Mouse (Mus musculus) midbrain, embryonic 11.5 days (tissue): Measurements from ENCODE around the gene Fmnl1. TPM values are rescaled to one million over a fixed set of nuclear protein-coding genes. Genes with fewer than 3 reads are reported as not detected.

Experiments
- ATAC-seq: fragments of 200-750 bp; cut with Nextera tagmentation; 2 replicates; pipeline ENCODE4 v1.8.0; 2017; ENCODE audit warnings: moderate TSS enrichment, moderate library complexity; ENCODE audit not compliant: low FRiP score
- DNase-seq: peaks from one replicate; pipeline ENCODE4 v3.0.0; 2015; ENCODE audit warnings: low spot score; ENCODE audit errors: missing footprints
- H3K27ac ChIP-seq: fragments of 300-500 bp; sonication (generic); 2 replicates; pipeline ENCODE4 v1.5.1; 2014; ENCODE audit warnings: low read depth, low read length
- H3K27me3 ChIP-seq: fragments of 300-500 bp; sonication (generic); 2 replicates; pipeline ENCODE4 v1.6.1; 2014; ENCODE audit warnings: mild to moderate bottlenecking, low read length, moderate library complexity, mixed read lengths; ENCODE audit not compliant: control insufficient read depth, insufficient read depth
- H3K36me3 ChIP-seq: fragments of 300-500 bp; sonication (generic); 2 replicates; pipeline ENCODE4 v1.6.1; 2014; ENCODE audit warnings: mild to moderate bottlenecking, low read length, moderate library complexity, mixed read lengths; ENCODE audit not compliant: control insufficient read depth, insufficient read depth
- H3K4me1 ChIP-seq: fragments of 300-500 bp; sonication (generic); 2 replicates; pipeline ENCODE4 v1.6.1; 2014; ENCODE audit warnings: low read length; ENCODE audit not compliant: control insufficient read depth, insufficient read depth
- H3K4me2 ChIP-seq: fragments of 300-500 bp; sonication (generic); 2 replicates; pipeline ENCODE4 v1.6.1; 2014; ENCODE audit warnings: mild to moderate bottlenecking, moderate library complexity
- H3K4me3 ChIP-seq: fragments of 300-500 bp; sonication (generic); 2 replicates; pipeline ENCODE4 v1.5.1; 2014; ENCODE audit warnings: low read depth, low read length
- H3K9ac ChIP-seq: fragments of 300-500 bp; sonication (generic); 2 replicates; pipeline ENCODE4 v1.6.1; 2014; ENCODE audit warnings: low read length
- H3K9me3 ChIP-seq: fragments of 300-500 bp; sonication (generic); 2 replicates; pipeline ENCODE4 v1.6.1; 2016; ENCODE audit warnings: low read length; ENCODE audit not compliant: control insufficient read depth
- WGBS: fragments of 180-500 bp; shearing (Covaris S2); extraction: QIAGEN DNeasy Blood & Tissue Kit; methylation state at CpG from one replicate; pipeline ENCODE4 v1.1.7; 2014; 5-methylcytosine and 5-hydroxymethylcytosine counted together
- polyA plus RNA-seq: library from polyadenylated mRNA; unstranded; fragments of >200 nt; fragmentation: Nextera tagmentation; extraction: Ambion mirVana; gene quantifications from 2 replicates; pipeline ENCODE4 v1.2.1, GENCODE M21; 2014

Fmnl1 gene
- polyA plus RNA-seq, 1 experiment from 2014 or later, result 0.87 TPM

DNA sequence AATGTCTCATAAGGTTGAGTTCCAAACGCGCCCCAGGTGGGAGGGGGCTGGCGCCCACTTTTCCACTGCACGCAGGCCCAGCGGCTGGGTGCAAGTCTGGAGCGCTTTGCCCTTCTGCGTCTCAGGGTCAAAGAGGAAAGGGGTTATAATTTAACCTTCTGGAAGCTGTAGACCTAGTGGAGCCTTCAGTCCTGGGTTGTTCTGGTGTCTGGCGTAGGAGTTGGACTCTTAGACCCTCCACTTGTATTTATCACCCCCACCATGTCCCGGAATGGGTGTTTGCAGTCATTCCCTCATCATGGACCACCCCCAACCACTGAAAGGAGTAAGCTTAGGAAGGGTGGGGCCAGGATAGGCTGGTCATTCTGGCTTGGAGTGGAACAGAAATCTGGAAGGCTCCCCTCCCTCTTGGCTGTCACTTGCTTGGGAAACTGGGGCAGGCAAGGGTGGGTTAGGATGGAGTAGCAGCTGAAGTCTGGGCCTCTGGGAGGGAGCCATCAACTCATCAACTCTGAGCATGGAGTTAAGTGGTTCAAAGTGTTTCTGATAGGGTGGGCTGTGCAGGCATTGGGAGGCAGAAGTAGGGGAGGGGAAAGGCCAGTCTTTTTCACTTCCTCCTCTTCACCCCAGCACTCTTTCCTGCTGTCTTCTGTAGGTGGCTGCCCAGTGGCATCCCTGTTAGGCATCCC lies 940 bp downstream of the Fmnl1 start:
- 50% methylated on average over 9 of the region's 9 CpGs for WGBS
- Histone ChIP-seq H3K27ac (no peak overlapping the region), H3K4me2 (no peak overlapping the region), H3K4me1 (no peaks in the 10 kb centered on the region; the same call in 1 of the 2 replicates), H3K27me3 (peaks cover 38% of the 10 kb centered on the region), H3K4me3 (no peak overlapping the region; the same call in 1 of the 2 replicates), H3K9ac (no peak overlapping the region), H3K9me3 (no peaks in the 10 kb centered on the region), H3K36me3 (no peaks in the 10 kb centered on the region)
- ATAC-seq (no peak), DNase-seq (no peak)

- H3K9ac ChIP-seq, result no peak overlapping the region
- H3K4me1 ChIP-seq, result no peaks in the 10 kb centered on the region; the same call in 1 of the 2 replicates
- H3K27me3 ChIP-seq, result peaks cover 38% of the 10 kb centered on the region
- 74% methylated on average over 6 of the region's 6 CpGs for WGBS
- no peaks in the 10 kb centered on the region for H3K9me3 ChIP-seq
- no peaks in the 10 kb centered on the region for H3K36me3 ChIP-seq
- no peak overlapping the region for H3K27ac ChIP-seq
- H3K4me2 ChIP-seq, result no peak overlapping the region
- DNase-seq (no peak), ATAC-seq (no peak)
- no peak overlapping the region for H3K4me3 ChIP-seq
Observed at GRCm38 (mm10) chr11:103172392-103173040, 1.6 kb downstream of the Fmnl1 start.

DNA sequence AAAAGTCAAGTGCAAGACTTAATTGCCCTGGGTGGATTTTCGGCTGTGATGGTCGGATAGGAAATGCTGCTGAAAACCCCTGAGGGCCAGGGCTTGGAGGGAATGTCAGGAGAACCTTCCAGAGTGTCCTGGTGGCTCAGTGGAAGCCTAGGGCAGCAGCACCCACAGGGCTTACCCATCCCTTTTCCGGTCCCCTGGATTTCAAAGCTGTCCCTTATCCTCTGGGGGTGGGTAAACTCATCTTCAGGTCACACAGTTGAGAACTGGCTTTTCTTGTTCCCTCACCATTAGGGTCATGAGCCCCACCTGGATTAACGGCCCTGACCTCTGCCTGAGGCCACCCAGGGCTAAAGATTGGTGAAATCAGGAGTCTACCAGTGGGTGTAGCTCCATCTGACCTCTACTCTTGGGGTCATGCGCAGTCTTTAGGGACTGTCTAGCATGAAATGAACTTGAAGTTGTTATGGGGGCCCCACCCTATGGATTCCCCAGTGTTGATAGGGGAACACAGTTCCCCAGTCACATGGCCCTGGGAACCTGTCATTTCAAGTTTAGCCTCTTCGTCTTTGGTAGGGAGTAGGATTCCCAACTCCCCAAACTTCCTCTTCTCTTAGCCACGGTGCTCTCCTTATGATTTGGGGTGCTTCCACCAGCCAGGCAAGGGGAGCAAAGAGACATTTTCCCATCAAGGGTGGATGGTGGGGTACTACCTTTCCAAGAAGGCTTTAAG lies 2.3 kb downstream of the Fmnl1 start:
- Histone ChIP-seq H3K36me3 (no peaks in the 10 kb centered on the region), H3K9ac (no peak overlapping the region), H3K9me3 (no peaks in the 10 kb centered on the region), H3K4me1 (no peaks in the 10 kb centered on the region; the same call in 1 of the 2 replicates), H3K4me3 (no peak overlapping the region), H3K4me2 (no peak overlapping the region), H3K27me3 (peaks cover 38% of the 10 kb centered on the region), H3K27ac (no peak overlapping the region)
- DNase-seq, result no peak
- ATAC-seq, result no peak
- WGBS, result 88% methylated on average over 7 of the region's 7 CpGs

DNA sequence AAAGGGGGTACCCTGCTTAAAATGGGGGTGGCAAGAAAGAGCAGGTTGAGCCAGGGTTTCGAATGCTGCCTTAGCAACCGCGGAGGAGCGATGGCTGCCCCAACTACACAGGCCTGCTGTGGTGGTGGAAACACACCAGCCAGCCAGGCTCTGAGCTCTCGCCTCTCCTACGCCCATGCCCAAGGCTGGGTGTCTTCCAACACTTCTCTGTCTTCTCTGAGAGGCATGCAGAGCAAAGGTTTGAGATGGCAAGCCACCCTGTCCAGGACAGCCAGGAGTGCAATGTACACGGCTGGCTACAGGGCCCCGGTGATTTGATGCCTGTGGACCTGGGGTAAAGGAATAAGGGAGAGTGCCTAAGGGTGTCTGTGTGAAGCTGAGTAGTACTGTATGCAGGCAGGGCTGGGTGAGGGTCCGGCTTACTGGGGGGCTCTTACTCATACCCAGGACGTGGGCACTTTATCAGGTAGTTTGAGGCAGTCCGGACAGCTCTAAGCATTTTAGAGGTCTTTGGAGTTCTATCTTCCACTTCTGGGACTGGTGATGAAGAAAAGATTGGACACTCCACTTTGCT lies 3.0 kb downstream of the Fmnl1 start:
- H3K27me3 ChIP-seq, result peaks cover 38% of the 10 kb centered on the region

GRCm38 (mm10) chr11:103174411-103174832 lies 3.5 kb downstream of the Fmnl1 start:
- no peak overlapping the region for H3K27ac ChIP-seq
- H3K4me2 ChIP-seq, result no peak overlapping the region
- WGBS, result 73% methylated on average over 5 of the region's 5 CpGs
- H3K36me3 ChIP-seq, result no peaks in the 10 kb centered on the region
- no peaks in the 10 kb centered on the region for H3K9me3 ChIP-seq
- no peak overlapping the region for H3K4me3 ChIP-seq
- no peak overlapping the region for H3K9ac ChIP-seq
- DNase-seq, result no peak
- no peak for ATAC-seq
- H3K4me1 ChIP-seq, result no peaks in the 10 kb centered on the region; the same call in 1 of the 2 replicates
- peaks cover 32% of the 10 kb centered on the region for H3K27me3 ChIP-seq

More for the DNA sequence above, 3.0 kb downstream of the Fmnl1 start:
- ATAC-seq (no peak), DNase-seq (no peak)
- Histone ChIP-seq H3K4me1 (no peaks in the 10 kb centered on the region; the same call in 1 of the 2 replicates), H3K4me2 (no peak overlapping the region), H3K4me3 (no peak overlapping the region), H3K36me3 (no peaks in the 10 kb centered on the region), H3K27ac (no peak overlapping the region), H3K9me3 (no peaks in the 10 kb centered on the region), H3K9ac (no peak overlapping the region)
- WGBS, result 92% methylated on average over 11 of the region's 11 CpGs

- no peak for DNase-seq
- no peak overlapping the region for H3K9ac ChIP-seq
- no peak overlapping the region for H3K27ac ChIP-seq
- 65% methylated on average over 8 of the region's 8 CpGs for WGBS
- peaks cover 27% of the 10 kb centered on the region for H3K27me3 ChIP-seq
- no peak for ATAC-seq
- H3K9me3 ChIP-seq, result no peaks in the 10 kb centered on the region
- no peak overlapping the region for H3K4me3 ChIP-seq
- no peaks in the 10 kb centered on the region for H3K36me3 ChIP-seq
- H3K4me2 ChIP-seq, result no peak overlapping the region
- H3K4me1 ChIP-seq, result no peaks in the 10 kb centered on the region; the same call in 1 of the 2 replicates
Observed at GRCm38 (mm10) chr11:103174891-103175391, 4.0 kb downstream of the Fmnl1 start.

DNA sequence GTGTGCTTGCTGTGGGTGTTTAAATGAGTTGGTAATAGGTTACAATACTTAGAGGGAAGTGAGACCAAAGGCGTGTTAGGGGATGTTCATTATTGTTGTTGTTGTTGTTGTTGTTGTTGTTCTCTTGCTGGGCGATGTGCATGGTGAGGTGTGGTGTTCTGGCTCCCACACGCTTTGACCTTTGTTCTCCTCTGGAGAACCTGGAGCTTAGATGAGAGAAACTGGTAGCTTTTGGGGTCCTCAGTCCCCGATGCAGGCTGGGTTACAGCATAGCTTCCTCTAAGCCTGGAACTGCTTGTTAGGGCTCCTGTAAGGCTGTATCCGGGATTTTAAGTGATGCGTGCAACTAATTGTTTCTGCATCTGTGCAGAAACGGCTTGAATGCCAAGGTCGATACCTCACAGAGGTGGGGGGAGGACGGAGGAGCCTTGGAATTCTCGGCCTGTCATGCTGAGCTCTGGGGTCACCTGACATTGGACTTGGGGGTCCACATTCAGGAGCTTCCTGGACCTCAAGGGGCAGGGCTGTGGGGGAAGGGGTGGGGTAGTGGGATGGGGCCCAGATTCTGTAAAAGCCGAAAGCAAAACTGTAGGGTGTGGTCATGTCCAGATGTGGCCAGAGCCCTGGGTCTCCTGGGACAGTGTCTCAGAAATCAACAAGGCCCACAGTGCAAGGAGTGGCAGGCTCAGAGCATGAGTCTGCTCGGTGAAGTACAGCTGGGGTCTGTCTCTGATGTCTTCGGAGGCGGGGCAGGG lies 5.0 kb downstream of the Fmnl1 start:
- Histone ChIP-seq H3K4me2 (no peak overlapping the region), H3K4me3 (no peak overlapping the region), H3K4me1 (no peaks in the 10 kb centered on the region), H3K27me3 (peaks cover 18% of the 10 kb centered on the region), H3K27ac (no peak overlapping the region), H3K9ac (no peak overlapping the region), H3K36me3 (no peaks in the 10 kb centered on the region), H3K9me3 (no peaks in the 10 kb centered on the region)
- WGBS, result 83% methylated on average over 14 of the region's 14 CpGs
- DNase-seq (no peak), ATAC-seq (no peak)

DNA sequence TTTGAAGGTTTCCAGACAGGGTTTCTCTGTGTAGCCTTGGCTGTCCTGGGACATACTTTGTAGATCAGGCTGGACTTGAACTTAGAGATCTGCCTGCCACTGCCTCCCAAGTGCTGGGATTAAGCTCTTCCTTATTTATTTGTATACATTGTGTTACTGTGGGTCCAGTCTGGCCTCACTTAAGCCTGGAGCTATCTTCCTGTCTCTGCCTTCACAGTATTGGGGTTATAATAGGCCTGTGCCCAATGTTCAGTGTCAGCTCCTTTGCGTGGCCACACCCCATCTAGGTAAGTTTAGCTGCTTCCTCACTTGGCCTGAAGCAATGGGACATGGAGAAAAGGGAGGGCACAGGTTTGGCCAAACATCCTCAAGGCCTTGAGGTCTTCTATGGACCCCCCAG lies 5.6 kb downstream of the Fmnl1 start:
- H3K36me3 ChIP-seq, result no peaks in the 10 kb centered on the region
- DNase-seq (no peak), ATAC-seq (no peak)
- H3K27ac ChIP-seq, result no peak overlapping the region
- H3K4me3 ChIP-seq, result no peak overlapping the region
- H3K27me3 ChIP-seq, result peaks cover 11% of the 10 kb centered on the region
- H3K9me3 ChIP-seq, result no peaks in the 10 kb centered on the region
- no peak overlapping the region for H3K9ac ChIP-seq
- H3K4me2 ChIP-seq, result no peak overlapping the region
- no peaks in the 10 kb centered on the region for H3K4me1 ChIP-seq
- 94% methylated on average over 1 of the region's 1 CpGs for WGBS
